Mouse (Mus musculus) CD4-positive, CD25-positive, alpha-beta regulatory T cell, adult 2 months (primary cell): Measurements from ENCODE around the gene Polr2g.

Experiments used
- DNase-seq: peaks from one replicate; pipeline ENCODE4 v3.0.0-alpha.2; 2012; ENCODE audit warnings: low read depth, low spot score

Polr2g gene

GRCm38 (mm10) chr19:8818301-8818798, 20.0 kb upstream of the Polr2g start:
- DNase-seq: peak; percentile 34

- no peak for DNase-seq
Observed at GRCm38 (mm10) chr19:8817001-8817400, 18.6 kb upstream of the Polr2g start.

GRCm38 (mm10) chr19:8815812-8816211, 17.4 kb upstream of the Polr2g start:
- DNase-seq: no peak

- DNase-seq: no peak
Observed at GRCm38 (mm10) chr19:8806810-8807209, 8.4 kb upstream of the Polr2g start.

- DNase-seq: no peak
Observed at GRCm38 (mm10) chr19:8803879-8804660, 5.7 kb upstream of the Polr2g start.

DNA sequence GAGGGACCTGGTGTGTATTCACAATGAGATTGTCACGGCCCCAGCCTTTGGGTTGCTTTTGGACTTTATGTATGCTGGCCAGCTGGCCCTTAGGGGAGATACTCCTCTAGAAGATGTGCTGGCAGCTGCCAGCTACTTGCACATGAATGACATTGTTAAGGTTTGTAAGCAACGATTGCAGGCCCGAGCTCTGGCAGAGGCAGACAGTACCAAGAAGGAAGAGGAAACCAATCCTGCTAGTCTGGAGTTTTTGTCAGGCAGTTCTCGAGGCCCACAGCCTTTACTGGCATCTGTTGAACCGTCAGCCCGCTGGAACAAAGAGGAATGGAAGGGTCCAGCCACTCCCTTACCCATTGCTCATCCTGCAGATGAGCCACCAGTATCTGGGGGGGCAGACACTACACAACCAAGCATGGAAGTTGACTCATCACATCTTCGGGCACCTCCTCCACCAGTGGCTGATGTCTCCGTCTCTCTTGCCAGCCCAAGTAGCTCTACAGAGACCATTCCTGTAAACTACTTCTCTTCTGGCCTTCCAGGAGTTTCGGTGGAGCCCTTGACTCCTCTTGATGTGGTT, 4.9 kb upstream of the Polr2g start:
- no peak for DNase-seq

DNA sequence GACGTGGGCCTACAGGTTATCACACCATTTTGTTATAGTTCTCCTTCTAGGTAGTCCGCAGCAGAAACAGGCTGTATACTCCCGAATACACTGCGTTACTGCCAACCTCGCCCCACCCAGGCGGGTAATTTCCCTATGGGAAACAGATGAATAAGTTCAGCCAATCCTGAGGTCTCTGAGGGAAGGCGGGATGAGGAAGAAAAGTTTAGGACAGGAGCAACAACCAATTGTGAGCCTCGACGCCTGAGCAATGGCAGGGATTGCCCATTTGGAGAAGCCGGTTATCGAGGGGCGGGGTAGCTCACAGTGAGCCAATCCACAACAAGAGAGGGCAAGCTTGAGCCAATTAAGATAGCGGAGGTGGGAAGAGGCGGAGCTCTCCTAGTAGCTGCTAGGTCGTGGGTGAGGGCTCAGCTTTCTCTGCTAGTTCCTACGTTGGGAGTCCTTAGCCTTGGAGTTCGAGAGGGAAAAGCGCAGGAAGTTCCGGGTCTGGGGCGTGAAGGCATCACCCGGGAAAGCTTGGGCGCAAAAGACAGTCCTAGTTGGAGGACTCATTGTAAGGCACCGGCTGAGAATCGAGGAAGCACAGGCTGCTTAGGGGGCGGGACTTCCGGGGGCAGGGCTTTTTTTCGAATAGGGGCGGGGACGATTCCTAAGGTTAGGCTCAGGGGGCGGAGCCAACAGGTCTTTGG, 3.9 kb upstream of the Polr2g start, which contains the start of gene Zbtb3:
TSS of gene Zbtb3 (plus strand) at position 426 of the 692 bp plus-strand sequence.
- peak; percentile 96 for DNase-seq

DNA sequence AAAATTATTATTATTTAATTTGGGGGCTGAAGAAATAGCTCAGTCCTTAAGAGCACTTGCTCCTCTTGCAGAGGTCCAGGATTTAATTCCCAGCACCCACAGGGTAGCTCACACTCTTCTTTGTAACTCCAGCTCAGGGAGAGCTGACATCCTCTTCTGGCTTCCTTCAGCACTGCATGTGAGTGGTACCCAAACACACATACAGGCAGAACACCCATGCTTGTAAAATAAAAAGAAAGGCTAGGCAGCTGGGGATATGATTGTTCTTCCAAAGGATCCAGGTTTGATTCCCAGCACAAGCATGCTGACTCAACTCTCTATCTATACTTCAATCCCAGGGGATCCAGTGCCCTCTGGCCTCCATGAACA, 554 bp upstream of the Polr2g start:
- DNase-seq: peak; percentile 29

- no peak for DNase-seq
Observed at GRCm38 (mm10) chr19:8790171-8790570, 8.2 kb downstream of the Polr2g start.

- DNase-seq: no peak
Observed at GRCm38 (mm10) chr19:8789171-8789570, 9.2 kb downstream of the Polr2g start.

DNA sequence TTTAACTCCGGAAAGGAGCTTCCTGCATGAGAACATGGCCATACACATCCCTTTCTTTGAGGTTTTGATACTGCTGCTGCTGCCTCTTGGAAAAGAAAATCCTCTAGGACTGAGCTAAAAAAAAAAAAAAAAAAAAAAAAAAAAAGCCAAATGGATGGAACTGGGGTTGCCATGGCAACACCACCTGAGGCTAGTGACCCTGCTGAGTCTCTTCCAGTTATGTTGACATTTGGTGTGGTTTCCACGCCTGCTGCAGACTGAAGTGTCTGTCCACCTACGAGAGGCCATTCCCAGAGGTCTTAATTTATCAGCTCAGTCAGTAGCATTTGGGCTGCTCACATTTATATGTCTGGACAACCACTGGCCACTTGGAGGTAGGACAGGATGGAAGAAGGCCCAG, 9.9 kb downstream of the Polr2g start:
- no peak for DNase-seq

DNA sequence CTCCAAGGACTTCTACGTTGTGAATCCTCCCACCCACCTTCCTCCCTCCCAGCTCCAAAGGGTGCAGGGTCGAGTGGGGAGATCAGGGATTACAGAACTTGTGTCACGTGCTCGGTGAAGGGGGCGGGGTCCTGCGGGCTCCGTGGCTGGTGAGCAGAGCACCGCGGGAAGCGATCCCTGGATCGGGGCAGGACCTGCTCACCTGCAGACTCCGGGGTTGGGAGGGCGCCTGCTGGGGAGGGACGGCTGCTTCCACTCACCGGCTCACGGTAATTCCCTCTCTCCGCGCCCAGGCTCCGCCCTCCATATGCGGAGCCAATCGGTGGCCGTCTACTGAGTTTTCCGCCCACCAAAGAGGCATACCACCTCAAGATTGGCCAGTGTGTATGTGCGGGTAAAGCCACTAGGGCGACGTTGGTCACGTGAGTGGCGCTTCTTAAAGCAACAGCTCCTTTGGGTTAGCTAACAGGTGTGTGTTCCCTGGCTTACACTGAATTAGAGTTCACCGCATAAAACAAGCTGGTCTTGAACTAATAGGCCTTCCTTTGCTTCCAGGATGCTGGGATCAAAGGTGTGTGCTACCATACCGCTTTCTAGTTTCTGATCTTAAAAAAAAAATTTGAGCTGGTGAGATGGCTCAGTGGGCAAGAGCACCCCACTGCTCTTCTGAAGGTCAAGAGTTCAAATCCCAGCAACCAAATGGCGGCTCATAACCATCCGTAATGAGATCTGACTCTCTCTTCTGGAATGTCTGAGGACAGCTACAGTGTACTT, 12.2 kb downstream of the Polr2g start, which contains the start of gene Taf6l:
TSS of gene Taf6l (minus strand) at position 410 of the 774 bp plus-strand sequence.
- DNase-seq: peak; percentile 97

GRCm38 (mm10) chr19:8774951-8775421, 23.4 kb downstream of the Polr2g start:
- peak; percentile 29 for DNase-seq

DNA sequence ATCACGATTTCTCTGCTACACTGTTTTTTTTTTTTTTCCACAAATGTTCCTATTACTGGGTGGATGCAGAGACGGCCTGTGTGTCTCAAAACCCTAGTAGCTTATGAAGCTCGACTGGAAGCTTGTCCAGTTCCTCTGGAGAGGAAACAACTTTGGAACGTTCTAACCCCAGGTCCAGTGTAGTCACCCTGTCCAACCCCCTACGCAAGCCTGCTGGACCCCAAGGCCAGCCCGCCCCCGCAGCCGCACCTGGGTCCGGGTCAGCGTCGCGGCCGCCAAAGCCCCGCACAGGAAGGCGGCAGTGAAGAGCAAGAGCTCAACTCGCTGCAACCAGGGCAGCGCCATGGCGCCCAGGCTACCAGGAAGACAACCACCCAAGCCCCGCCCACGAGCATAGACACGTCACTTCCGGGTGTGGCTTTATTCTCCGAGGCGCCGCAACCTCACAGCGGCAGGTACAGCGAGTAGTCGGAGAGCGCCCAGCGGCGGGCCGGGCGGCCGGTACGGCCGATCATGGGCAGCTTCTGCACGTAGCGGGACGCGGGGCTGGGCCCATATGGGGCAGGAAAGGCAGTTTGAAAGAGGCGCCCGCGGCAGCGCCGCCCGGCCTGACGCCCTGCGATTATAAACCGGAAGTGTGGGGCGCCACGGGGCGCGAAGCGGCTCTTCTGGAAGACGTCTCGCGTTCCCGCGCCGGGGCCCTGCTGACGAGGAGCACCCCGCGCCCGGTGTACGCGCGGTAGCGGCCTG, 24.1 kb downstream of the Polr2g start, which contains the start of gene Tmem179b:
TSS of gene Tmem179b (minus strand) at position 382 of the 750 bp plus-strand sequence.
- DNase-seq: peak; percentile 97

GRCm38 (mm10) chr19:8773409-8773808, 25.0 kb downstream of the Polr2g start:
- DNase-seq: no peak

- DNase-seq: no peak
Observed at GRCm38 (mm10) chr19:8772996-8773395, 25.4 kb downstream of the Polr2g start.

- DNase-seq: peak; percentile 92
Observed at GRCm38 (mm10) chr19:8770567-8771270, 27.7 kb downstream of the Polr2g start, which contains the start of gene Tmem223. Tmem223 (plus strand) TSS chr19:8770996.

DNA sequence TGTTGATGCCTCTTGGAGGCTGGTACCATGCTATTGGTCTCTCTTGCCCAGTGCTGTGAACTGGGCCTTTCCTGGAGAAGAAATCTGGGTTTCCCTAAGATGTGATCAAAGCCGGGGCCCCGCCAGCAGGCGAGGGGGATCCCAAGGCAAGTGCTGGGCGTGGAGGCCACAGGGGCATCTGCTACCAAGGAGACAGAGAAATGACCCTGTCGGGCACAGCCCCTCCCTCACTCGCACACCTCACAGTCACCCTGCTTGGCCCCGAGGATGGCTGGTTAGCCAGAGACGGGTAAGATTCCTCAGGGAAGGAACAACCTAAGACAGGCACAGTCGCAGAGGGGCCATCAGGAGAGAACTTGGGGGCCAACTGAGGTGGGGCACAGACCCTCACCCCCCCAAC, 32.8 kb downstream of the Polr2g start:
- no peak for DNase-seq

GRCm38 (mm10) chr19:8763276-8763675, 35.1 kb downstream of the Polr2g start:
- DNase-seq: no peak

GRCm38 (mm10) chr19:8760757-8761156, 37.6 kb downstream of the Polr2g start:
- peak; percentile 31 for DNase-seq
